Mouse (Mus musculus): ENCODE results near the gene Emc8. TPM values are rescaled to one million over a fixed set of nuclear protein-coding genes. Genes with fewer than 3 reads are reported as not detected.
A peak's percentile ranks its signal among the peaks of the same experiment; 100 is the strongest.

The Emc8 gene
- total RNA-seq, 2 experiments from 2014 or later: 42.7 to 47.2 TPM

DNA sequence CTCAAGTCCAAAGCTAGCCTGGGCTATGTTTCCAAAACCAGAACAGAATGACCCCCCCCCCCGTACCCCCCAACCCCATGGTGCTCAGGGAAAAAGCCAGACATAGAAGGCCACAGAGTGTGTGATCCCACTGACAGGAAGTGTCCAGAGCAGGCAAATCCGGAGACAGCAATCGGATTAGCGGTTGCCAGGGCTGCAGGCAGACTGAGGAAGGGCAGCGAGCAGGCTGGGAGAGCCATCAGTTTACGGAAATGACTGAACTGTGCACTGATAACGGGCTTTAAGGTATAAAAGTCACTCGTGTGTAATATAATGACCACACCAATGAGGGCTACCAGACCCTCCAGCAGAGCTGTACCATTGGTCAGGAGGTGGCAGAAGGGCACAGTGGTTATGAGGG lies 27.1 kb downstream of the Emc8 start:
- DNase-seq: no peak

DNA sequence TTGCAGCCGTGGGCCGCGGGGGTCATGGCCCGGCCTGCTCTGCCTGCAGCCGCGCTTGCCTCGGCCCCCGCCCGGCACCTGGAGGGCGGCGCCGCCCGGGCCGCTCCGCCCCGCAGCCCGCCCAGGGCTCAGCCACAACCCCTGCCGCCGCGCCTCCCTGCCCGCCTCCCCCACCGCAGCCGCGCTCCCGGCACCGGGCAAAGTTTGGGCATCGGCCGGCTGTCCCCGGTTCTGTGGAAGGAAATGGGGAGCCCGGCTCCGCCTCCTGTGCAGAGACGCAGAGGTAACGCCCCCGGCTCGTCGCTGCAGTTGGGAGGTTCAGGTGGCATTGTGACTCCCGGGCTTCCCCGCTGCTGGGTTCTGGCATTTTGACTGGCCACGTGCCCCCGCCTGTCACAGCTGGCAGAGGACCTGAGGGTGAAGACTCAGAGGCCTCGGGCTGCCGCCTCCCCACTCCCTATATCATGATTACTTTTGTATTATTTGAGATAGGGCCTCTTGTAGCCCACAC lies 34.0 kb downstream of the Emc8 start:
- peak; percentile 53 for DNase-seq

DNA sequence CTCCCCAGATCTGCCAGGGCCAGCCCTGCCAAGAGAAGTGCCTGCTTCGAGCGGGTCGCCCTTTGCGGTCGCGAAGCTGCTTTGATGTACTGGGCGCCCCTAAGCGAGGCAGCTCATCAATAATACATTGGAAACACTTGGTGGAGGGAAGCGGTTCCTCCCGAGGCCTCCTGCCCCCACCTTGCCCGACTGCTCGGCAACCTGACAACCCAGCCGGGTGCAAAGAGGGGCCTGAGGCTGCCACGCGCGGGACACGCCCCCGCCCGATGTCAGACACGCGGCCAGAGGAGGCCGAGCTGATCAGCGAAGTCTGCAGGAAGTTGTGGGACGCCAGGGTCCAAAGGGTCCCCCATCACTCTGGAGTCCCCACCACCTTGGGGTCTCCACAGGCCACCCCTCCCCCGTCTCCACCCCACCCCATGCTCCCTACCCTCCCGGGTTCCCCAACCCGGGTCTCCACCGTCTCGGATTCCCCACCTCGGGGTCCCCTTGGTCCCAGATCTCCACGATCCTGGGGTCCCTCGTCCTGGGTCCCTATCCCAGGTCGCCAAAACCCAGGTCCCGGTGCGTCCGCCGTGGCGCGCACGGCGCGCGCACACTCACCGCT lies 34.6 kb downstream of the Emc8 start:
- DNase-seq: no peak

DNA sequence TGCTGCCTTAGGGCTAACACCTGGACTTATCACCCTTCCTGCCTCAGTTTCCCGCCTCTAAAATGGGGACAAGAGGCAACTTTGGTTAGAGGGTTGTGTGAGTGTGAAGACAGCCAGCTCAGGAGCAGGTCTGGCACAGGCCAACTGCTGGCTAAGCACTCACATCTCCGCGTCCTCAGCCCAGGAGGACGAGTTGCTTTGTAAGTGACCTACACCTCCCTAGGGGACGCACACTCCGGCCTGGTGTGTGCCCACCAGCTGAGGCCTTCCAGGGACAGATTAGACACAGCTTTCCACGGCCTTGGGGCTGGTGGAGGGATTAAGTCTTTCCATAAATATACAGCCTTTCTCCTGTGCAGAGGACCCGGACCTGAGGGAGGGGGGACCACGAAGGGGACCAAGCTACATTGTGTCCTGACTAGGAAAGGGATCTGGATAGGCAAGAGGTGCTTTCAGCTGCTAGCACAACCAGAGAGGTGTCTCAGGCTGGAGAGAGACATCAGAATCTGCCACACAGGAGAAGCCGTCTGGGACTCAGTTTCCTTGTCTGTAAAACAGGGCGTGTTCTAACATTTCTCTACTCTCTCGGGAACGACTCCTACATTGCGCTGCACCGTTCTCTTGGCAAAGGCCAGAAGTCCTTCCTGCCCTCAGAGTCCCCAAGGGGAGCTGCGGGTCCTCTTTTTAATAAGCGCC lies 35.3 kb downstream of the Emc8 start:
- DNase-seq: no peak

DNA sequence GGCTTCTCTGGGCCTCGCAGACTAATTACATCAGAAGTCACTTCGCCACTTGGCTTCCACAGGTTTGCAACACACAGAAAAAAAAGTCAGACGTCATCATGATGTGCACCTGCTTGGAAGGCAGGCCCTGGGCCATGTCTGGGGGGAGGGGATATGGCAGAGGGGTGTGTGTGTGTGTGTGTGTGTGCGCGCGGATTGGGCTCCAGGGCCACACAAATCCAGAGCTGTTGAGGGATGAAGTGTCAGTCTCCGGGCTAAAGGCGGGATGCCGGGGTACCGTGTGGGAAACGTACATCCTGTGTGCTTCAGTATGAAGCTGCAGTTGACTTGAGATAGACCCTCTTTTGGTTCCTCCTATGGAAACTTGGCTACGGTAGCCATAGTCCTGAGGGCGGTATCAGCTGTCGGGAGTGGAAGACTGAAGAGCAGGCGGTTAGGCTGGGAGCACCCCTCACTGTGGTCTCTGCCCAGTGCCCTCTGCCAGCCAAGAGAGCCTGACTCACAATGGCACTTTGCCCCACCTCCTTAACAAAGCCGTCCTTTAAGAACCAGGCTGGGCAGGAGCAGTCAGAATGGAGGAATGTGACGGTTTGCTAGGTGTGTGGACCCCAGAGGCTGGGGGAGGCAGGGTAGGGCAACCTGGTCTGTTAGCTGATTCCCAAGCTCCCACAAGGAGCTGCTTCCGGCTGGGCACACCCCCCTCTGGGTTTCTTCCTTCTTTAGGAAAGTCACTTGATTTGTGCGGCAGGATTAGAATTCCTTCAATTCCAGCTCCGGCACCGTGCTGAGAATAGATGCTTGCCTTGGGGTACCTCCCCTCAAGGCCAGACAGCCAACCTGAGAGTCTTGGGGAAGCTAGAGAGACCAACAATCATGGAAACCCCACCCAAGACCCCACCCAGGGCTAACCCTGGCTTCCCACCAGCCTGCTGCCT lies 36.7 kb downstream of the Emc8 start:
- DNase-seq: no peak

DNA sequence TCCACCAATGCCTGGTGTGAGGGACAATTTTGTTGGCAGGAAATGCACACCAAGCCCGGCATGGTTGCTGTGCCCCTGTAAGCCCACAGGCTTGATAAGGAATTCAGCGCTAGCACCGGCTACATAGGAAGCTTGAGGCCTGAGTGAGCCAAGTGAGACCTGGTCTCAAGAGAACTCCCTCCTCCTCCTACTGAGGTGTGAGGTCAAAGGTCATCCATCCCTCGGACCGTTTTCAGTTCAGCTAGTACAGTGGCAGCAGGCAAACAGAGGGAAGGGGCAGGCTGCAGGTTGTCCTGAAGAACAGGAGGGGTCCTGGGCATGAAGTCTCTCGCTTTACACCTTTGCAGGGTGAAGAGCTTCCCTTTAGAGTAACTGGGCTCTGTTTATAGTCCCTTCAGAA lies 37.5 kb downstream of the Emc8 start:
- DNase-seq: no peak

DNA sequence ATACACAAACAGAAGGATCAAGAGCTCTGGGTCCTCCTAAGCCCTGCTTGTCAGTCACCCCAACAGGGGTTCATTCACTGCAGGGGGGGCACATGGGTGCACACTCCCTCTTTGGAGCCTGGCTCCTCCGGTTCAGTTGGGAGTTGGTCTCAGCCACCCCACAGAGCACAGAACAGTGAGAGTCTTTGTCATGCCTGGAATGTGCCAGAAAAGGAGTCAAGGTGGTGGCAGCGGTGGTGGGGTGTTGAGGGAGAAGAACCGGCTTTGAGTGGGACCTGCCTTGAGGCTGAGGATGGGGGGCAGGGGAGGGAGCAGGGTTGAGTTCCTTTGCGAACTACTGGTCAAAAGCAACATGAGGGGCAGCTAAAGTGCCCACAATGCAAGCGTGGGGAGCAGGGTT lies 38.3 kb downstream of the Emc8 start:
- no peak for DNase-seq

DNA sequence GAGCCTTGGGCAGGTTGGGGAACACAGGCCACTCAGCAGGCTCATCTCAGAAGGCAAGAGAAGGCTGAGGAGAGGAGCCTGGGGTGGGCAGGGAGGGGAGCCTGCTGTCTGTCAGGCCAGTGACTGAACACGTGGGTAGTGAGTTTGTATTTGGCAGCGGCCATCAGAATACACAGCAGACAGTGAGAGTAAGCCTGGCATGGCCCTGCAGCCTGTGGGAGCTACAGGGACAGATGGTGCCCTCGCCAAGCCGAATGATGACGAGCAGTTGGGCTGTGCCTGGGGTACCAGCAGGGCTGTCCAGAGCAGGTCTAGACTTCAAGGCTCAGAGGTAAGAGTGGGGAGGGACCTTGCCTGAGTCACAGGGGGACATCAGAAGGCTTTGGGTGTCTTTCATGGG lies 41.1 kb downstream of the Emc8 start:
- DNase-seq: no peak

DNA sequence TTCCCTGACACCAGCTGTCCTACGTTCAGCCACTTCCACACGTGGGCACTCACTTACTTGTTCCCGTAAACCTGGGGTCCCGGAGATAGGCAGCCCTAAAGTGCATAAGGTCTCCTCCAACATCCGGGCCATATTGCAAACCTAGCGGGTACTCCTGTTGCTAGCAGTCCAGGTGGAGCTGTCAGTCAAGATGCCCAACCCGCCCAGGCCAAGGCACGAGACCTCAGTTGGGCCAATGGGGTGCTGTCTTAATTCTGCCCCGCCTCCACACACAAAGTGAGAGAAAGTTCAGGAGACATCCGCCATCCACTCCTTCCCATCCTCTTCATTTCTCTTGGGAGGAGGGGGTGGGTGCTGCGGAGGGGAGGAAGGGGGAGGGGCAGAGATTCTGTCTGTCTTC lies 41.9 kb downstream of the Emc8 start:
- DNase-seq: no peak

DNA sequence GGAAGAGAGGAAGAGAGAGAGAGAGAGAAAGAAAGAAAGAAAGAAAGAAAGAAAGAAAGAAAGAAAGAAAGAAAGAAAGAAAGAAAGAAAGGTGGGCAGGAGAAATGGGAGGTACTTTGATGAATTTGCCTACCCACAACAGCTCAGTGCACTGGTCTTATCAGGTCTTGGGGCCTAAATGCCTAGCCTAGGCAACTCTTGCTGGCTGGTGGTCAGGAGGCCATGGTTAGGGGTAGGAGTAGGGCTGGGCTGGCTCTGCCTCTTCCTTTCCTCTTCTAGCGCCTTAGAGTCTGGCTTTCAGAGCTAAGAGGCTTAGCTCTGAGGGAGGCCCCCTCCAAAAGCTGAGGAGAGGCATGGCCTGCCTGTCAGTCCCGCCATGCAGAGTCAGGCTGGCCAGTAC lies 44.8 kb downstream of the Emc8 start:
- DNase-seq: no peak

DNA sequence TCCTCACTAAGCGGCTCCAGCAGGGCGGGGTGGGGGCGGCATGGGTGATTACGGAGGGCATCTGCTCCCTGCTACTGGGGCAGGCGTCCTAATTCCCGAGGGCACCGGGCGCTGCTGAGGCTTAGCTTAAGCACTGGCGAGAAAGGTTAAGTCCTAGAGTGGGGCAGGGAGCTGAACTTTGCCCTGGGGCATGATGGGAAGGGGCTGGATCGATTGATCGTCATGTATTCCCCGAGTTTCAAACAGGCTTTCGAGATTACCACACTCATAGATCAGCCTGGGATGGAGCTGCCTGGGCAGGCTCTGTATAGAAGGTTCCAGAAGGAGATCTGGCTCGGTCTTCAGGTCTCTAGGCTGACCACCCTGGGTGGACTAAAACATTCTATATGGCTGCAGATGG lies 46.2 kb downstream of the Emc8 start:
- no peak for DNase-seq

DNA sequence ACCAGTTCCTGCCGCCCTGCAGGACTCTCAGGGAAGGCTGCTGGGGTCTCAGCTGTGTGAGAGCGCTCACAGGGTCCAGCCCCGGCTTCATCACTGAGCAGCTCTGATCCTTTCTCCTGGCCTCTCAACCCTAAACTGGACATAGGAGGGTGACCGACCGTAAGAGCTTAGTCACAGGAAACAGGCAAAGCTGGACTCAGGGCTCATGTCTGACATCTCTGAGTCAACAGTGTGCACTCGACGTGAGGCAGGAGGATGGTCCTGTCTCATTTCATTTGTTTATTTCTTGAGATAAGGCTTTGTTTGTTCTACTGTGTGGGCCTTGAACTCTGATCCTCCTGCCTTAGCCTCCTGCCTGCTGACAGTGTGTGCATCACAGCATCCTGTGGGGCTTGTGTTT lies 47.9 kb downstream of the Emc8 start:
- DNase-seq: no peak

DNA sequence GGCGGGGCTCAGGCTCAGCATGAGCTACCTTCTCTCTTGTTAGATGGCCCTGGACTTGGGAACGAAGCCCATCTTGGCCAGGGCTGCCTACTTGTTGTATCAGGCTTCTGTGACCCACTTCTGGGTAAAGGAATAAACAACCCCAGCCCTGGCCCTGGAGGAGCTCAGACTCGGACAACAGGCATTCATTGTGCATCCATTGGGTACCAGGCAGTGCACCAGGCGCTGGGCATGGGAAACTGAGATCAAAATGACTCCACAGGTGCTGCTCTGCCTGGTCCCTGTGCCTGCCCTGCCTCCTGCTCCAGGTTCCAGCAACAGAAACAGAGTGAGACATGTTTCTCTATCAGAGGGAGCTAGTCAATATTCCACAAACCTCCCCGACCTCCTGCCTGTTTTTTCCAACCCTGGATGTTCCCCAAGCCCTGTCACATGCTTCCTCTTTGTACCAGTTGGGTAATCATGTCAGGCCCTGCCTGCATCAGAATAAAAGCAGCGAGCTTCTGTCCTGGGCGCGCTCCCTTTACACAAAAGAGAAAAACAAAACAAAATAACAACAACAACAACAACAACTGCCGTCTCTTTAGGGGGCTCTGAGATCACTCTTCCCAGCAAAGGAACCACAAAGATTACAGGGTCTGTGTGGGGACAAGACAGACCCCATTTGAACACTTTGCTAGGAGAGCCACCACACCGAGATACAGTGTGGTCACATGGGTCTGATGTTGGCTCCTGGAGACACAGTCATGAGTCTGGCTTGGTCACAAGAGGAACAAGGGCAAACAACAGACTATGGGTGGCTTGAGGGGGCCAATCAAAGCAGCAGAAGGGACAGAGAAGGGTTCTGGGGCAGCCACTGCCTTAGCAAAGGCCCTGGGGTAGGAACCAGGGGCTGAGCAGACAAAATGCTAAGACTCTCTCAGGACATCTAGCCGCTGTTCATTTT lies 48.9 kb downstream of the Emc8 start:
- no peak for DNase-seq

DNA sequence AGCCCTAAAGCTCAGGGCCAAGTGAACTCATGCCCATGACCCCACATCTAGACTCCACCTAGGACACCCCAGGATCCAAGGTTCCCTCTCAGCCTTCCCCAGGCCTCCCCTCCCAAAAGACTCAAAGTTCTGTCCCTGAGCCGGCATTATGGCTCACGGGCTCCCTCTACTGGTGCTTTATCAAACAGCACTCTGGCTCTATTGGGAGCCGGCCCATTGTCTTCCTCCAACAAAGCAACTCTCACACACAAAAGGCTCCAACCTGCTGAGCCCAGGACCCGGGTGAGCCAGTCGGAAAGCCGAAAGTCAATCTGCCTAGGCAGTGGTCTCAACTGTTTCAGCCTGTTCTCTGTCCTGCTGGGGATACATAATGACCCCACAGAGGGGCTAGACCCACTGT lies 50.3 kb downstream of the Emc8 start:
- peak; percentile 73 for DNase-seq

DNA sequence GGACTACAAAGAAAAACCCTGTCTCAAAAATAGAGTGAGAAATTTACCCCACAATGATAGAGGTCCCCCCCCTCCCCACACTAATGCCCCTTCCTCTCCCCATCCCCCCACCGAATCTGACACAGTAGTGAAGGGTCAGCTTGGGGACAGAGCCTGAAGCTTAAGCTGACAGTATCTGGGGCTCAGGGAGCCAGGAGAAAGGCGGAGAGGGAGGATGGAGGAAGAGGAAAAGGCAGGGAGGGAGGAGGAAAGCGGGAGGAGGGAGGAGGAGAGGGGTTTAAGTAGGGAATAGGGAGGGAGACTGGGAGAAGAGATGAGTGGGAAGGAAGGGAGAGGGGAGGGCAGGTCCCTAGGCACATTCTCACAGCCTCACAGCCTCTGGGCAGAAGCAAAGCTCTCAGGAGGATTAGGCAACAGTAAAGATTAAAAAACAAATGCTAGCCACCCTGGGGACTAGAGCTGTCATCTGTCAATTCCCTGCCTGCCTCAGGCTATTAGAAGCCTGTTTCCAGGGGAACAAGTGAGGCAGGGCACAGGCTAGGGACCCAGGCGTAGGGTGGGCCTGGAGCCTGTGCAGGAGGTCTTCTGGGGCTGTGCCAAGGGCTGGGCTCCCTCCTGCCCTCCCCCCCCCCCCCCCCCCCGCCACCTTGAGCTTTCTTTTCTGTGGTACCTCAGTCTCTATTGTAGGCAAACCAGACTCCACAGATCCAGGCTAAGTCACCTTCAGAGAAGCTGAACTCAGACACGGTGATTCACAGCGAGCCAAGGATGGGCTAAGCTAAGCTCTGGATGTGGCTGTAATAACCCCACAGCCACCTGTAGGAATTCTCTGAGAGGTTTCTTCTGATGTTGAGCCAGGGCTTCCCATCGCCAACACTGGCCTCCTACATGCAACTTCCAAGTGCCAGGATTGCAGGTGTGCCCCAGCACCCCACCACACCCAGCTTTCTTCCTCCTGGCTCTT lies 51.4 kb downstream of the Emc8 start:
- no peak for DNase-seq

DNA sequence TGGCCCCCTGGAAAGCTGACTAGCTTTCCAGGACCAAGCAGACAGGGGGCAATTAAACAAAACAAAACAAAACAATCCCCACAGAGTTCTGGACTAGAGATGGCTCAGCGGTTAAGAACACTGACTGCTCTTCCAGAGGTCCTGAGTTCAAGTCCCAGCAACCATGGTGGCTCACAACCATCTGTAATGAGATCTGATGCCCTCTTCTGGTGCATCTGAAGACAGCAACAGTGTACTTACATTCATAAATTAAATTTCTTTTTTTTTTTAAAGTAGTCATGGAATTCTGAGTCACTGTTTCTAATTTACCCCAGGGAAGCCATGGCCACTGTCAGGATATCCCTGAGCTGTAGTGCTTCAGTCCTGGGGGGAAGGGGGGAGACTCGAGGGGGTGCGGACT lies 53.9 kb downstream of the Emc8 start:
- DNase-seq: no peak

DNA sequence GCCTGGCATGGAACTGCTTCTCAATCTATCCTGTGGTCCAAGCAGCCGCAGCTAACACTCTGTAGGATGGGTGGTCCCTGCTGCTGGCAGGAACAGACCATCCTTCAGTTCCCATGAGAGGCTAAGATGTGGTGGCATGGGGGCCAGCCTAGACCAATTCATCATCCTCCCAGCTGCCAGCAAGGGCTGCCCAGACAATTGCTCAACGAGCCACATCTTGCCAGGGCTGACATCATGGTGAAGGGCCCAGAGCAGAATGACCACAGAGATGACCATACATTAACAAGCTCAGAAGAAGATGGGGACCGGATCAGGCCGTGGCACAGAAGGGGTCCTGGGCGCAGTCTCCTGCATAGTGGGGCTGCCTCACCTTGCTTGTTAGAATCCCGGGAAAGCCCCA lies 57.5 kb downstream of the Emc8 start:
- DNase-seq: no peak

DNA sequence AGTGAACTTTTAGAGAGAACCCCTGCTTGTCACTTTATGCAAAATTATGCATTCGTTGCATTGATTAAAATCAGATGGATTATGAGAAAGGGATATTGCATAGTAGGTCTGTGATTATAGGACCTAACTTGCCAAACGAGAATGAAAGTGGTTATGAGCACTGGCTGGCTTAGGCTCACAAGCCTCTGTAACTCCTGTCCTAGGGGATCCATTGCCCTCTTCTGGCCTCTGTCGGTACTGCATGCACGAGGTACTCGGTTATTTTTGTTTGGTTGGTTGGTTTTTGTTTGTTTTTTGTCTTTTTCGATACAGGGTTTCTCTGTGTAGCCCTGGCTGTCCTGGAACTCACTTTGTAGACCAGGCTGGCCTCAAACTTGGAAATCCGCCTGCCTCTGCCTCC lies 60.5 kb downstream of the Emc8 start:
- peak; percentile 85 for DNase-seq

DNA sequence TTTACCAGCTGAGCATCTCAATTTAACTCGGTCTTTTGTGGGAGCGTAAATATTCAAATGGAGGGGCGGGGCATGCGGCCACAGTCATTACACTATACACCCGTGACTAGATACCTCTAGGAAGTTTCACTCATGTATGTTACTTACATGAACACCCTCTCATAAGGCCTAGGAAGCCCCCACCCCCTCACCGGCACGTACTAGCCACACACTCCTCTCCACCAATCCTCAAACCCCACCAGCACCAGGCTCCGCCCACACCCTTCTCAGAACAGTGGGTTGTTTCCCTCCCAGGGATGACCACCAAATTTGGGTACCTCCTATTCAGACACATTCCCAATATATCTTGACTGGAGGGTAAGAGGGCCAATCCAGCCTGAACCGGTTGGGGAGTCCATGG lies 60.9 kb downstream of the Emc8 start:
- no peak for DNase-seq
